Mouse (Mus musculus): ENCODE data around the gene Uck1.

GRCm38 (mm10) chr2:32217656-32218055, 42.3 kb downstream of the Uck1 start:
- no peak for TF ChIP-seq POLR2A (IDR thresholded peaks at IDR 0.05; ENCODE audit: control insufficient read depth, low read depth, low read length)
- TF ChIP-seq CTCF (IDR thresholded peaks at IDR 0.05; ENCODE audit: control insufficient read depth, insufficient read depth, insufficient replicate concordance, low read depth, low read length) = no peak

Measured in testis, adult 2 months (tissue).